Mouse (Mus musculus) liver, embryonic 14.5 days (tissue): Measurements from ENCODE around the gene P2ry6.

ENCODE experiments used
- CTCF ChIP-seq: IDR thresholded peaks from 2 replicates; pipeline ENCODE4 v1.5.1; 2016; ENCODE audit warnings: antibody characterized with exemption, low read depth, control low read depth
- EP300 ChIP-seq: IDR thresholded peaks from 2 replicates; pipeline ENCODE4 v1.6.1; 2016; ENCODE audit warnings: antibody characterized with exemption, low read depth

- no peak for TF ChIP-seq EP300
- no peak for TF ChIP-seq CTCF
These were observed 30.7 kb upstream of the P2ry6 start for GRCm38 (mm10) chr7:101005119-101005518.
